Mouse (Mus musculus) cerebellum, adult (tissue): Measurements from ENCODE around the gene Efcab14.
A peak's percentile ranks its signal among the peaks of the same experiment; 100 is the strongest.

Source experiments
- ATAC-seq: cut with Nextera tagmentation; 2 replicates; pipeline ENCODE4 v1.9.2; 2017; ENCODE audit warnings: mild to moderate bottlenecking, moderate library complexity, mixed read lengths; ENCODE audit not compliant: insufficient number of reproducible peaks, low FRiP score, low TSS enrichment

The Efcab14 gene

GRCm38 (mm10) chr4:115775056-115775455 lies 37.5 kb downstream of the Efcab14 start:
- ATAC-seq: no peak

- ATAC-seq: no peak
These were observed 40.1 kb downstream of the Efcab14 start for GRCm38 (mm10) chr4:115777627-115778026.

GRCm38 (mm10) chr4:115780269-115780668 lies 42.7 kb downstream of the Efcab14 start:
- no peak for ATAC-seq

- ATAC-seq: no peak
These were observed 43.4 kb downstream of the Efcab14 start, which contains the start of gene Tex38 for GRCm38 (mm10) chr4:115780918-115781317. TSS of gene Tex38 (minus strand) at chr4:115781018.

- ATAC-seq: no peak
These were observed 44.7 kb downstream of the Efcab14 start for GRCm38 (mm10) chr4:115782026-115782805.

- peak; percentile 88 for ATAC-seq
These were observed 47.4 kb downstream of the Efcab14 start, which contains the start of gene Atpaf1 for GRCm38 (mm10) chr4:115784769-115785510. TSS of gene Atpaf1 (plus strand) at chr4:115784812.

- ATAC-seq: no peak
These were observed 48.0 kb downstream of the Efcab14 start for GRCm38 (mm10) chr4:115785511-115786034.

GRCm38 (mm10) chr4:115790864-115791263 lies 53.3 kb downstream of the Efcab14 start:
- ATAC-seq: no peak

- ATAC-seq: no peak
These were observed 57.8 kb downstream of the Efcab14 start for GRCm38 (mm10) chr4:115795360-115795759.

GRCm38 (mm10) chr4:115799981-115800380 lies 62.4 kb downstream of the Efcab14 start:
- no peak for ATAC-seq

GRCm38 (mm10) chr4:115812326-115812725 lies 74.8 kb downstream of the Efcab14 start:
- no peak for ATAC-seq

GRCm38 (mm10) chr4:115815606-115816005 lies 78.1 kb downstream of the Efcab14 start:
- ATAC-seq: no peak

GRCm38 (mm10) chr4:115820199-115820598 lies 82.7 kb downstream of the Efcab14 start:
- no peak for ATAC-seq

- ATAC-seq: no peak
These were observed 83.4 kb downstream of the Efcab14 start for GRCm38 (mm10) chr4:115820944-115821343.

- no peak for ATAC-seq
These were observed 83.9 kb downstream of the Efcab14 start for GRCm38 (mm10) chr4:115821431-115821830.

GRCm38 (mm10) chr4:115821928-115822327 lies 84.4 kb downstream of the Efcab14 start:
- ATAC-seq: no peak

GRCm38 (mm10) chr4:115824178-115824577 lies 86.6 kb downstream of the Efcab14 start:
- ATAC-seq: no peak

- ATAC-seq: no peak
These were observed 87.7 kb downstream of the Efcab14 start for GRCm38 (mm10) chr4:115825271-115825670.
